Mouse (Mus musculus) right cerebral cortex, adult 18-20 months (tissue): ENCODE results near the gene Rxfp4.

Experiments used
- DNase-seq: peaks from one replicate; pipeline ENCODE4 v3.0.0; 2022; ENCODE audit warnings: mixed read lengths

Rxfp4 gene

DNA sequence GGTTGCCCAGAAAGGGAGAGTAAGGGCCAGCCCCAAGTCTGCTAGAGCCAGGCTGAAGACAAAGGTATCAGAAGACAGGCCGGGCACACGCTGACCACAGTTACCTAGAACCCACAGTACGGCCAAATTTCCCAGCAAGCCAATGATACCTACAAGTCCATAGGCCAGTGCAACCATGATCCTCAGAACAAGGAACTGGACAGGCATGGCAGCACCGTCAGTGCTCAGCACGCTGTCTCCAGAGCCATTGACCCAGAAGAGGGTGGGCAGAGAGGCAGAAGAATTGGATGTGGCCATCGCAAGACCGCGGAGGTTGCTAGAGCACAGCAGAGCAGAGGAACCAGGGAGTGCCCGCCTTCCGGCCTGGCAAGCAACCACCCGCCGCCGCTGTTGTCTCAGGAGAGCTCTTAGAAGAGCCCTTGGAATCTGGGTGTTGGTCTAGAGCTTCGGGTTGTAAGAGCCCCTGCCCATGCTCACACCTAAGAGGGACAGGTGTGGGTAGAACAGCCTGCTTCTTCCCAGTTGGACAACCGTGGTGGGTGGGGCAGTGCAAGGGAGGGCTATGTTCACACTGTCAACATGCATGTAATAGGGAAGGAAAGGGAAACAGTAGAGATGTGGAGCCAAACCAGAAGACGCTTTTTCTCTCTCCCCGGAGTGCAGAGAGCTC is at the start of gene Rxfp4:
Rxfp4 (minus strand) TSS at position 297 of the 670 bp plus-strand sequence.
- no peak for DNase-seq

DNA sequence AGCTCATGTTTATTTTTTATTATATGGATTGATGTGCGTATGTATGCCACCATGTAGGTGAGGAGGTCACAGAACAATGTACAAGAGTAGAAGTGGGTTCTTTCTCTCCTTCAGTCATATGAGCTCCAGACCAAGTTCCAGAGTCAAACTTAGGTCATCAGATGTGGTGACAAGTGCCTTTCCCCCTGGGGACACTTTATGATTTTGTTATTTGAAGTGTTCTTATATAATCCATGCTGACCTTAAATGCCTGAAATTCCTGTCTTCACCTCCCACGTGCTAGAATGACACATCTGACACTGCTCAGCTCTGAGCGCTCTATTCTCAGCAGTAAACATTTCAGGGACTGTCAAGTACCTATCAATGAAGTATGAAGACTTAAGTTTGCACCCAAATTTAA is 48.3 kb upstream of the Rxfp4 start:
- no peak for DNase-seq

DNA sequence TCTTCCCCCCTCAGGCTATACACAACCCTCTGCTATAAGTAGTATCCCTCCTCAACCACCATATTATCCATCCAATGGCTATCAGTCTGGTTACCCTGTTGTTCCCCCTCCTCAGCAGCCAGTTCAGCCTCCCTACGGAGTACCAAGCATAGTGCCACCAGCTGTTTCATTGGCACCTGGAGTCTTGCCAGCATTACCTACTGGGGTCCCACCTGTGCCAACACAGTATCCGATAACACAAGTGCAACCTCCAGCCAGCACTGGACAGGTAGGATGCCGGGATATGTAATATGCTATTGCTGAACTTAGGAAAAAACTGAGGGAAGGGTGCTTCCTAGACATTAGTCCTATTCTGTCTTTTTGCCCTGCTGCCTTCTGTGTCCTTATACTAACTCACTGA is 47.3 kb upstream of the Rxfp4 start:
- DNase-seq, result no peak

DNA sequence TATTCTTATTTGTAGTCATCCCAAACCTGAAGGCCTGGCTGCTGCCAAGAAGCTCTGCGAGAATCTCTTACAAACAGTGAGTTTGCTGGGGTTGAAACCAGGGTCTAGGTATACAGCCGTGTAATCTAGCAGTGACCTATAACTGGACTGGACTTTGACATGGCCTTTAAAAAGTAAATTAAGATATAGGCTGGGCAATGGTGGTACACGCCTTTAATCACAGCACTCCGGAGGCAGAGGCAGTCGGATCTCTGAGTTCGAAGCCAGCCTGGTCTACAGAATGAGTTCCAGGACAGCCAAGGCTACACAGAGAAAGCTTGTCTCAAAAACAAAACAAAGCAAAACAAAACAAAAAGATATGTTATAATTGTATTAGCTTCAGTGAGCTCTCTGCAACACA is 45.9 kb upstream of the Rxfp4 start:
- no peak for DNase-seq

DNA sequence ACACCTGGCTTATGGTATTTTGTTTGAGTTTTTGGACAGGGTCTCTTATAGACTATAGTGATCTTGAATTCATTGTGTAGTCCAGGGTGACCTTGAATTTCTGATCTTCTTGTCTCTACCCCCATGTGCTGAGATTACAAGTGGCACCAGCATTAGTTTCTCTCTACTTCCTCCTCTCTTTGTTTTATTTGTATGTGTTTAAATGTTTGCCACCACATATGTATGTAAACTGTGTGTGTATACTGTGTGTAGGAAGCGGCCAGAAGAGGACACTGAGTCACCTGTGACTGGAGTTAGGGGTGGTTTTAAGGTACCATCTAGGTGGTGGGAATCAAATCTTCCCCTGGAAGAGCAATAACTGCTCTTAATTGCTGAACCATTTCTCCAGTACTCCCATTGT is 45.1 kb upstream of the Rxfp4 start:
- DNase-seq, result no peak

DNA sequence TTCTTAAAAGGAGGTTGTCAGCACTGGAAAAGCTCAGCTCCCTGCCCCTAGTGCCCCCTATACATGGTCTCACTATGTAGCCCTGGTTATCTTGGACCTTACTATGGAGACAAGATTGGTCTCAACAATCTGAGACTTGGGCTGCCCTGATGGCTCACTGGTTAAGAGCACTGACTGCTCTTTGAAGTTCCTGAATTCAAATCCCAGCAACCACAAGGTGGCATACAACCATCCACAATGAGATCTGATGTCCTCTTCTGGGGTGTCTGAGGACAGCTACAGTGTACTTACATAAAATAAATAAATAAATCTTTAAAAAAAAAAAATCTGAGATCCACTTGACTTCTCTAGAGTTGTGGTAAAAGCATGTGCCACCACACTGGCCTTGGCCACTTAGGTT is 42.6 kb upstream of the Rxfp4 start:
- no peak for DNase-seq

DNA sequence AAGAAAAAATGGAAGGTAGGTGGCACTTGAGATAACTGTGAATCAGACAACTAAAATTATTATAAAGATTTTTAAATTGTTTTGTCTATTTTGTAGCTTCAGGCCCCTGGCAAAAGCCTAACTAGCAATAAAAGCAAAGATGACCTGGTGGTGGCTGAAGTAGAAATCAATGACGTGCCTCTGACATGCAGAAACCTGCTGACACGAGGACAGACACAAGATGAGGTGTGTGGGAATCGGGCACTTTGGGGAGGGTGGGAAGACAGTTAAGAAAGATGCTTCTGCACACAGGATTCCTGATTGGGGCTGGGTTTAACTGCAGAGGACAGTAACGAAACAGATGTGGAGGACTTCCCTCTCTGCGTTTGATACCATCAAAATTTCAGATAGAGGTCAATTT is 36.1 kb upstream of the Rxfp4 start:
- no peak for DNase-seq

DNA sequence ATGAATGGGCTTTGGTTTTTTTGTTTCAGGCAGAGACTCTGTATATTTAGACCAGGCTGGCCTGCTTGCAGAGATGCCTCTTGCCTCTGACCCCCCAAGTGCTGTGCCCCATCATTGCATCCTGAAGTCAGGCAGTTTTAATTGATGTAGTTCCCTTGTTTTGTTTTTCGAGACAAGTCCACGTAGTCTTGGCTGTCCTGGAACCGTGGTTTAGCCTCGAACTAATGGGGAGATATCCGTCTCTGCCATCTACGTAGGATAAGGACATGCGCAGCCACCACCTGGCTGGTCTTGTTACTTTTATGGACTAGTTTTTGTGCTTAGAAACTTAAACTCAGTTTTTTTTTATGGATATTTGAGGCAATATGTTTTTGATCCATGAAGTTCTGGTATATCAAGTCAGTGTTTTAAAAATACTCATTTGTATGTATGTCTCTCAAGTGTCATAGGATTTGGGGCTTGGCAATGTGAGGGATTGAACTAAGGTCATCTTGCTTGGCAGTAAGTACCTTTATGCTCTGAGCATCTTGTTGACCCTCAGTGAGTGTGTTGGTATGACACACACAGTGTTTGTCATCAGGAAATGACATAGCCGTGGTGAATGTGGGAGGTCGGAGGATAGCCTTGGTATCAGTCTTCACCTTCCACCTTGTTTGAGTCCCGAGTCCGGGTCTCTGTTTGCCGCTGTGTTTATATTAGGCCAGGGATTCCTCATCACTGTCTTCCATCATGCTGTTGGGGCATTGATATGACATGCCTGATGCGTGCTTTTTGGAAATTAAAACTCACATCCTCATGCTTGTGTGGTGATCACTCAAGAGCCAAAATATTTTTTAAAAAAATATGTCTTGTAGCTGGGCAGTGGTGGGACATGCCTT is 34.0 kb upstream of the Rxfp4 start:
- DNase-seq, result no peak

DNA sequence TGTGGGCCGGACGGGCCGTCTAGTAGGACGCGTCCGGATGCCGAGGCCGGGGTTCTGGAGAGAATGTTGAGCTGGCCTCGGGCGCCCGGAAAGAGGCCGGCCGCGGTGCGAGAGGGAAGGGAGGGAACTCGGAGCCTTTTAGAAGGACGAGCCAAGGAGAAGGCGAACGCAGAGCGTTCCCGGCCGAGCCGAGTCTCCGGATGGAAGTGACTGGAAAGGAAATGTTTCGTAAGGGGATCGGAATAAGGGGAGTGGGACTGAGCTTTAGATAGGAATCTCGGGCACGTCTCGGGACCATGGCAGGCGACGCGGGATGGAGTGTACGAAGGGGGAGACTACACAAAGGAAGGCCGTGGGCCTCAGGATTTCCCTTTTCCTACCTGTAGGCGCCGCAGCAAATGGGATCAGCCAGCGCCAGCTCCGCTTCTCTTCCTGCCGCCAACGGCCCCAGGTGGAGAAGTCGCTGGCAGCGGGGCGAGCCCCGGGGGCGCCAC is 33.1 kb upstream of the Rxfp4 start:
- DNase-seq, result peak; percentile 59

DNA sequence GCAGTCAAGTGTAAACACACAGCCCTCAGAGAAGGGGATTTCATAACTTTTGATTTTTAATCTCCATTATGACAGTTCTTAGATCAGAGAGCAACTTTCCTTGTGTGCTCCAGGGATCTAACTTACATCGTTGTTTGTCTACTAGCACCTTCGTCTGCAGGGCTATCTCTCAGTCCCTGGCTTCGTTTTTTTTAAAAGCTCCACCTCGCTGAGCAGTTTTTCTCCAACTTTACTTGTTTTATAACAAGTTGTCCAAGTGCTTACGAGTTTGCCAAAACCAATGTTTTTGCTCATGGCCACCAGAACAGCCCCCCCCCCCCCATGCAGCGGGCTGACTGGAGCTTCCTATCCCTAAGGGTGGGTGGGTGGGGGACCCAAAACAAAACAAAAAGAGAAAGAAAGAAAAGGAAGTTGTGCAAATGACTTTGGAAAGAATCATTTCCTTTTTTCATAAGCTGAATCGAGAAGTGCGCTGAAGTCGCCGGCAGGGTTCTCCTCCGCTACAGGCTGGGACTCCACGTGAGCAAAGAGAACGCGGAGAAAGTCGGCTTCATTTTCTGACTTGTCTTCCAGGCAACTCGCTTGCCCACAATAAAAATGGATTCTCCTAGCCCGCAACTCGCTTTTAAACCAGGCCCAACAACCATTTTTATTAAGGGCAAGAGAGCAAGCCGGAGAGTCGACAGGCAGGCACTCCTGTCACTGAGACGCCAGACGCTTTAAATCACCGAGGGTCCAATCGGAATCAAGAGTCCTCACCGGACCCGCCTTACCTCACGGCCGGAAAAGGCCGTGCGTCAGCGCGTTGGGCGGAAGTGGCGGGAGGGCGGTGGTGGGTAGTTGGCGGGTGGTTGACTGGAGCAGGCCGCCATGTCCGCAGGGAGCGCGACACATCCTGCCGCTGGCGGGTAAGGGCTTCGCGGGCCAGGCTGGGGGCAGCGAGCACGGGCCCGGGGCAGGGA is 32.3 kb upstream of the Rxfp4 start, which contains the start of gene Khdc4:
Khdc4 (plus strand) TSS at position 824 of the 962 bp plus-strand sequence.
- DNase-seq, result peak; percentile 99

DNA sequence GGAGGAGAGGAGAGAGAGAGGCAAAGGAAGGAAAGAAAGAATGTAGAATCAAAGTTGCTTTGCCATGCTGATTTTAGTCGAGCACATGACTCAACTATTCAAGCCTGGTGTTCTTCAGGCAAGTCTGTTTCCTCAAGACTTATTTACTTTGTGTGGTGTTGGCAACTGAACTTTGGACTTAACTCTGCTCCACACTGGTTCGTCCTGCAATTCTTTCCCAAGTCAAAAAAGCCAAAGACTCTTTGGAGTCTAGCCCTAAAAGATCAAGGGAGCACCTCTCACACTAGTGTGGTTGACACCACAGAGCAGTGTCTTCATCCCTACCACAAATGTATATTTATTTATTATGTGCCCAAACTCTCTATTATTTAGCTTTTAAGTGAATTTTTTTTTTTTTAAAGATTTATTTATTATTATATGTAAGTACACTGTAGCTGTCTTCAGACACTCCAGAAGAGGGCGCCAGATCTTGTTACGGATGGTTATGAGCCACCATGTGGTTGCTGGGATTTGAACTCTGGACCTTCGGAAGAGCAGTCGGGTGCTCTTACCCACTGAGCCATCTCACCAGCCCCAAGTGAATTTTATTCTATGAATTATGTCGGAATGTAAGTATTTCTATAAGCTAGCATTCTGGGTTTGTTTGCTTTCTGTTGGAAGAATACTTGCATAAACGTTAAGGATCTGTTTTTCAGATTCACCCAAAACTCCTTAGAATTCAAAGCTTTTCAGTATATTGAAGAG is 31.5 kb upstream of the Rxfp4 start:
- DNase-seq, result no peak

DNA sequence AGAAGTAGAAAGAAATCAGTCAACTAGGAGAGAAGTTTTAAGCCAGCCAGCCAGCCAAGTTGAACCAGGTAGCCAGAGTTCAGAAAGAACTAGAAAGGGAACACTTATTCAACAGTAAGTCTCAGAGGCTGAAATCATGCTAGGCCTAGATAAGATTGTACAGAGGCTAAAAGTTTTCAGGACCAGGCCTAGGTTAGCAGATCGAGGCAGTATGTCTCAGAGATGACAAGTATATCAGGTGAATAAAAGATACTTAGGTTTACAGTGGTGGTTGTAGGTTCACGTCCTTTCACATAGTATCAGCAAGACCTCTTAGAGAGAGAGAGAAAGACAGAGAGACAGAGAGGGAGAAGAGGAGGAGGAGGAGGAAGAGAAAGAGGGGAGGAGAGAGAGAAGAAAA is 30.9 kb upstream of the Rxfp4 start:
- DNase-seq, result no peak

DNA sequence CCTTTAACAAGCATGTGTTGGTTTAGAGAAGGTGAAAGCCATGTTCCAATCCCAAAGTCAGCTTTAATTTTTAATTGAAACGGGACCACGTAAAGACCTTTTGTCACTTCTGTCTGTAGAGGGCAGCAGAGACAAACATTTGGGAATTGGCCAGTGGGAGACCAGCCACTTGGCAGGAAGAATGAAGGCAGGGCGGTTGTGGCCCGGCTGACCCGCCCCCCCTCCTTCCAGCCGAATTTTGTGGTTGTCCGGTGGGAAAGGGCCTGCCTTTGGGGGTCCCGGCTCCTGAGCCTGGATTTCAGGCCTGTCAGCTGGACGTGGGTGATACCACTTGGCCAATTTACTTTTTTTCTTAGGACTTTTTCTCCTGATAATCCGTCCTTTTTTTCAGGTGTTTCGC is 24.5 kb upstream of the Rxfp4 start:
- DNase-seq, result peak; percentile 46

DNA sequence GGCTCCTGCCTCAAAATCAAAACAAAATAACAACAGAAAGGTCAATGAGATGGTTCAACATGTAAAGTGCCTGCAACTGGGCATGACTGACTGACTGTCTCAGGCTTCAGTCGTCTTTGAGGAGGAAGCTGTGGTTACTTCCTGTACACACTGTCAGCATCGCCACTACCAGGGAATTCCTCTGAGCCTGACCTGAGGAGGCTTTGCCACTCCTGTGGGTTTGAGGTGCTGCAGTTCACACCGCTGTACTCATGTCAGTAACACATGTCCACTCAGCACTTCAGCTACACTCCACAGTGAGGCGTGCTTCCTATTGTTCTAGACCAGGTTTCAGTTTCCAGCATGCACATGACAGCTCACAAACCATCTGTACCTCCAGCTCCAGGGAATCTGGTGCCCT is 11.2 kb upstream of the Rxfp4 start:
- no peak for DNase-seq

DNA sequence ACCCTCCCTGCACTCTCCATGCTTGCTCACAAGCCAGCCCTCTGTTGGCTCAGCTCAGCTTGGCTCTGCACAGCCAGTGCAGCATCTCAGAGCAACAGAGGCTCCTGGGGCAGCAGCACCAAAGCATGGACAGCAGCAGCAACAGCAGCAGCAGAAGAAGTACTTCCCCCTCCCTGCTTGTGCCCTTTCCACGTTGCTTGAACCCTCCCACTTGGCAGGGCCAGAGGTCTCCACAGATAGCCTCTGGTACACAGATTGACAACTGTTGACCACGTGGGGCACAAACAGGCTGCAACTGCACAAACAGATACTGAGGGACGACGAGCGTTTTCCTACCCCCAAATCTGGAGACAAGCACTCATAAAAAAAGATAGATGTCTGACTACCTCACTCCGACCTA is 6.9 kb upstream of the Rxfp4 start:
- no peak for DNase-seq

DNA sequence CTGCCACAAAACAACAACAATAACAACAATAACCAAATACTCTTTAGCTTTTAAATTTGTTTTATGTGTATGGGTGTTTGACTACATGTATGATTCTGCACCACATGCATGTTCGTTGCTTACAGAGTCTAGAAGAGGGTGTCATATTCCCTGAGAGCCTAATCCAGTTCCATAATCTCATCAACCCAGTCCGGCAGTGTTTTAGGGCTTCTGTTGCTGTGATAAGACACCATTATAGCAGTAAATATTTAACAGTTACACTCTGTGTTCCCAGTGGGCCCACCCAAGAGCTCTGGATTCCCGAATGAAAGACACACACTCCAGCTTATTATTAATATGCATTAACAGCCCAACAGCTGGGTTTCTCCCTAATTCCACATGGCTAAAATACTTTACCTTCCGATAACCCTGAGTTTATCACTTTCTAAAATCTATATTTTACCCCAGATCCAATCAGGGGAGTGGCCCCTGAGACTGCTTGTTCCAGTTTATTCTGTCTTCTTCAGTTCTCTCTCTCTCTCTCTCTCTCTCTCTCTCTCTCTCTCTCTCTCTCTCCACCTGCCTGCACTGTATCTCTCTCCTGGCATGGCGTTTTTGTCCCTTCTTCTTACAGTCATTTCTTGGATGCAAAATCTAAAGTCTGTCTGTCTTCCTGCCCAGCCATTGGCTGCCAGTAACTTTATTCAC is 5.6 kb upstream of the Rxfp4 start:
- DNase-seq, result no peak

DNA sequence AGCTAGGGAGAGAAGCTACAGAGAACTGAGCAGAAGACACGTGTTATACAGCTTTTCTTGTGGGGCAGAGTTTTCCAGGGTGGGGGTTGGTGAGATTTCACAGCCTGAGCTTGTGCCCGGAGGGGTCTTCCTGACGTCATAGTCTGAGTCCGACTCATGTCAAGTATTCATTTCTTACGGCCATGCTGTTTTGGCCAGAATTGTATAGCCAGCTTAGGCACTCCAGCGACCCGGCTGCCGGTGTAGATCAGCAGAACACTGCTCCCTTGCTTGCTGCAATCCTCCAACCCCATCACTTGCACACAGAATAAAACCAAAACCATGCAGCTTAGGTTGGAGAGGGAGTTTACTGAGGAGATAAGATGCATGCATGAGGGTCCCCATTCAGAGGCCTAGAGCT is 2.7 kb upstream of the Rxfp4 start:
- DNase-seq, result no peak

DNA sequence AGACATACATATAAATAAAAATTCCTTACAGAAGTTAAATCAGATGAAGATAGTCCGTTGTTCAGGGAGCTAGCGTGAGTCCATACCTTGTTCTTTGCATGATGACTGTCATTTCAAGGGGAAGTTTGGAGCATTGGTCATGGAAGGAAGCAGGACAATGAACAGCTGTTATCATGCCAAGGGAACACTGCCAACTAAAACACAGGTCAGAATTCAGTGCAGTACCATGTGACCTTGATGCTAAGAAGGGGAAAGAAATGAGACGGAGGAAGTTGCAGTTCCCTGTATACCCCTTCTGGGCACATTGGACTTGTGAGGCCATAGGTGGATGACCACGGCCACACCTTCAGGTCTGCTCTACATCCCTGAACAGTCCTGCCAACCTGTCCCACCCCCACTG is 1.7 kb upstream of the Rxfp4 start:
- no peak for DNase-seq

DNA sequence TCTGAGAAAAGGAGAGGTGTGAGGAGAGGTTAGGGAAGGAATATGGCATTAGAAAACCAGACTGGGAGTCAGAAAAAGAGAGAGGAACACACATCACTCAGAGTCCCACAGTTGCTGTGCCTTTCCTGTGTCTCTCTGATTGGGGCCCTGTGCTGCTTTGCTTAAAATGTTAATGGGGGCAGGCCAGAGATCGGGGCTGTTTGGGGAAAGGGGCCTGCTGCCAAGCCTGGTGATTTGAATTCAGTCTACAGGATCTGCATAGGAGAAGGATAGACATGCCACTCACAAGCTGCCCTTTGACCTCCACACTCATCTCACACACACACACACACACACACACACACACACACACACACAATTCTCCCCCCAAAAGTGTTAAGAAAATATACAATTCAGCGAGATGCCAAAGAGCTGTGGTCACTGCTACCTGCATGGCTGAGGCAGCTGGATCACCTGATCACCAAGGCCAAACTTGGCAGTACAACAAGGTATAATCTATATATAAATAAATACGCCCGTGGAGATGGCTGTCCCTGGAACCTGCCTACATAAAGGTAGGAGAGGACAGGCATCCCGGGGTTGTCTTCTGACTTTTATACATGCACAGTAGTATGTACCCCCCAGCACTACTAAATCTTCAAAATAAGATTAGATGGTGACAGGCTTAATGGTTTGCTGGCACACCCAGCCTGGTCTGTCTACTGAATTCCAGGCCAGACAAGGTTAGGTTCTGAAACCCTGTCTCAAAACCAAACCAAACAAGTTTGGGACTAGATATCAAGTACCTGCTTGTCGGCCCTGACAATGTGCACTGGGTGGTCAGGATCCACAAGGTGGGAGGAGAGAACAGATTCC is 801 bp upstream of the Rxfp4 start:
- no peak for DNase-seq
